Mouse (Mus musculus) limb, embryonic 13.5 days (tissue): Measurements from ENCODE around the gene Ptprf. TPM values are rescaled to one million over a fixed set of nuclear protein-coding genes. Genes with fewer than 3 reads are reported as not detected.

Source experiments
- ATAC-seq: fragments of 200-750 bp; cut with Nextera tagmentation; 2 replicates; pipeline ENCODE4 v1.8.0; 2017; ENCODE audit warnings: low read depth, moderate number of reproducible peaks, moderate TSS enrichment; ENCODE audit not compliant: low FRiP score
- H3K27ac ChIP-seq: fragments of 300-500 bp; sonication (generic); 2 replicates; pipeline ENCODE4 v1.5.1; 2015; ENCODE audit warnings: inconsistent platforms, mild to moderate bottlenecking, moderate library complexity
- H3K27me3 ChIP-seq: fragments of 300-500 bp; sonication (generic); 2 replicates; pipeline ENCODE4 v1.6.1; 2015; ENCODE audit warnings: mild to moderate bottlenecking, inconsistent platforms
- H3K36me3 ChIP-seq: fragments of 300-500 bp; sonication (generic); 2 replicates; pipeline ENCODE4 v1.6.1; 2015; ENCODE audit warnings: inconsistent platforms, mild to moderate bottlenecking, moderate library complexity
- H3K4me1 ChIP-seq: fragments of 300-500 bp; sonication (generic); 2 replicates; pipeline ENCODE4 v1.6.1; 2015; ENCODE audit warnings: inconsistent platforms
- H3K4me2 ChIP-seq: fragments of 300-500 bp; sonication (generic); replicated peaks from 2 replicates; pipeline ENCODE4 v1.6.1; 2015; ENCODE audit warnings: inconsistent platforms, mild to moderate bottlenecking, moderate library complexity
- H3K4me3 ChIP-seq: fragments of 300-500 bp; sonication (generic); 2 replicates; pipeline ENCODE4 v1.5.1; 2015; ENCODE audit warnings: moderate library complexity, mild to moderate bottlenecking, inconsistent platforms
- H3K9ac ChIP-seq: fragments of 300-500 bp; sonication (generic); 2 replicates; pipeline ENCODE4 v1.6.1; 2015; ENCODE audit warnings: mild to moderate bottlenecking, inconsistent platforms
- H3K9me3 ChIP-seq: fragments of 300-500 bp; sonication (generic); 2 replicates; pipeline ENCODE4 v1.6.1; 2016; ENCODE audit warnings: inconsistent platforms
- WGBS: fragments of 180-500 bp; shearing (Covaris S2); methylation state at CpG from one replicate; pipeline ENCODE4 v1.1.7; 2015; 5-methylcytosine and 5-hydroxymethylcytosine counted together
- polyA plus RNA-seq: library from polyadenylated mRNA; unstranded; fragments of >200 nt; fragmentation: Nextera tagmentation; extraction: Ambion mirVana; gene quantifications from 2 replicates; pipeline ENCODE4 v1.2.1, GENCODE M21; 2015

Ptprf gene
- polyA plus RNA-seq, 1 experiment from 2014 or later, result 58.1 TPM

DNA sequence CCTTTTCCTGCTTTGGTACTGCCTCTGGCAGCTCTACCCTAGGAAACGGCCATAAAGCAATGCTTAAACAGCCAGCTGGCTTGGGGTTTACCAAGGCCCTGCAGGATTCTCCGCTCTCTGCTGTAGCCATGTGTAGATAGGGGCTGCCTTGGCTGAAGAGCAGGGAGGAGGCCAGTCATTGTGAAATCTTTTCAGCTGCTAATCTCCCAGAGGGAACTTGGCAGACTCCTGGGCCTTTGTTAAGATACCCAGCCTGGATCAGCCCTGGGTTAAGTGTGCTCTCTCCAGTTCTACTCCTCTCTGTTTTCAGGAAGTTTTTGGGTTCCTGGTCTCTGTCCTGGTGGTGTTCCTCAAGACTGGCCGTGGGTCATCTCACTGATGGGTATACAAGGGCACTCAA, 43.9 kb downstream of the Ptprf start:
- Histone ChIP-seq H3K4me1 (peaks cover 15% of the 10 kb centered on the region), H3K27me3 (no peaks in the 10 kb centered on the region), H3K4me3 (no peak overlapping the region), H3K9me3 (no peaks in the 10 kb centered on the region), H3K36me3 (peaks cover 88% of the 10 kb centered on the region), H3K4me2 (no peak overlapping the region), H3K9ac (no peak overlapping the region), H3K27ac (no peak overlapping the region)
- WGBS, result 90% methylated on average over 3 of the region's 3 CpGs
- ATAC-seq, result no peak

DNA sequence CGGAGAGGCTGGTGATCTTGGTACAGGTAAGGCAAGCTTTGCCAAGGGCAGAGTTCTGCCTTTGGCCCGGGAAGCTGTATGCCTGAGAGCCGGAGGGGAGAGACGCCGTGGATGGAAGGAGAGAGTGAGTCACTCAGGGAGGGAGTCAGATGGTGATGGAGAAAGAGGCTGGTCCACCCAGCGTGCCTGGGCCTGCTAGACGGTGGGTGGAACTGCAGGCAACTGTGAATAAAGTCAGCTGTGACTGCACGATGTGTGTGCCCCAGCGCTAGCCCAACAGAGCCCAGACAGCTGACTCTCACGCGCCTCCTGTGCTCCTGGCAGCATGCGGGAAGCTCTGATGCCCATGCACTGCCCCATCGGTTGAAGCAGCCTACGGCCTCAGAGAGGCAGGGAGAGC, 45.4 kb downstream of the Ptprf start:
- peaks cover 88% of the 10 kb centered on the region for H3K36me3 ChIP-seq
- 84% methylated on average over 14 of the region's 14 CpGs for WGBS

GRCm38 (mm10) chr4:118243791-118244190, 47.4 kb downstream of the Ptprf start:
- H3K4me3 ChIP-seq, result no peak overlapping the region
- 54% methylated on average over 7 of the region's 7 CpGs for WGBS
- H3K27ac ChIP-seq, result peak overlapping the region; percentile 3; the same call in 1 of the 2 replicates
- peaks cover 74% of the 10 kb centered on the region for H3K36me3 ChIP-seq
- H3K9me3 ChIP-seq, result no peaks in the 10 kb centered on the region
- no peaks in the 10 kb centered on the region for H3K27me3 ChIP-seq
- H3K9ac ChIP-seq, result no peak overlapping the region
- no peak; the same call in 1 of the 2 replicates for ATAC-seq
- H3K4me2 ChIP-seq, result no peak overlapping the region
- H3K4me1 ChIP-seq, result peaks cover 15% of the 10 kb centered on the region

More for the DNA sequence above, 45.4 kb downstream of the Ptprf start:
- no peaks in the 10 kb centered on the region for H3K27me3 ChIP-seq
- H3K27ac ChIP-seq, result no peak overlapping the region
- H3K9ac ChIP-seq, result no peak overlapping the region
- no peak overlapping the region for H3K4me2 ChIP-seq
- no peaks in the 10 kb centered on the region for H3K9me3 ChIP-seq
- H3K4me1 ChIP-seq, result peaks cover 15% of the 10 kb centered on the region
- H3K4me3 ChIP-seq, result no peak overlapping the region
- no peak for ATAC-seq

DNA sequence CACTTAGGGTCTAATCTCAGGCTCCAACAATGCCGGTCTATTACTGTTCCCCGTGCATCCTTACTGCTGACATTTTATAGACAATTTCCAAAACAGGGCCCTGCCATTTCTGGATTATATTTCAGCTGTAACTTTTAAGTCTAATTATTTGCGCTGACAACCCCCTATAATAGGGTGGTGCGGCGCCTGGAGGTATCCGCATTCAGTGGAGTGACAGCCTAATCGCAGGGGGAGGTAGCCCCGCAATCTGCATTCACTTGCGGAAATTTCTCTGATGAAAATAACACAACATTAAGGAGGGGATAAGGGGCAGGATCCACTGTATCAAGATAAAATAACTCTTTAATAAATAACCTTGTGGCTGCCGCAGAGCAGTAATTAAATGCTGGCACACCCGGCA, 47.9 kb downstream of the Ptprf start:
- Histone ChIP-seq H3K27ac (peak overlapping the region; percentile 44; the same call in 1 of the 2 replicates), H3K9ac (no peak overlapping the region; the same call in 1 of the 2 replicates), H3K27me3 (no peaks in the 10 kb centered on the region), H3K4me2 (no peak overlapping the region), H3K4me3 (no peak overlapping the region), H3K4me1 (peaks cover 15% of the 10 kb centered on the region), H3K9me3 (no peaks in the 10 kb centered on the region), H3K36me3 (peaks cover 74% of the 10 kb centered on the region)
- no peak for ATAC-seq
- WGBS, result 67% methylated on average over 11 of the region's 11 CpGs

DNA sequence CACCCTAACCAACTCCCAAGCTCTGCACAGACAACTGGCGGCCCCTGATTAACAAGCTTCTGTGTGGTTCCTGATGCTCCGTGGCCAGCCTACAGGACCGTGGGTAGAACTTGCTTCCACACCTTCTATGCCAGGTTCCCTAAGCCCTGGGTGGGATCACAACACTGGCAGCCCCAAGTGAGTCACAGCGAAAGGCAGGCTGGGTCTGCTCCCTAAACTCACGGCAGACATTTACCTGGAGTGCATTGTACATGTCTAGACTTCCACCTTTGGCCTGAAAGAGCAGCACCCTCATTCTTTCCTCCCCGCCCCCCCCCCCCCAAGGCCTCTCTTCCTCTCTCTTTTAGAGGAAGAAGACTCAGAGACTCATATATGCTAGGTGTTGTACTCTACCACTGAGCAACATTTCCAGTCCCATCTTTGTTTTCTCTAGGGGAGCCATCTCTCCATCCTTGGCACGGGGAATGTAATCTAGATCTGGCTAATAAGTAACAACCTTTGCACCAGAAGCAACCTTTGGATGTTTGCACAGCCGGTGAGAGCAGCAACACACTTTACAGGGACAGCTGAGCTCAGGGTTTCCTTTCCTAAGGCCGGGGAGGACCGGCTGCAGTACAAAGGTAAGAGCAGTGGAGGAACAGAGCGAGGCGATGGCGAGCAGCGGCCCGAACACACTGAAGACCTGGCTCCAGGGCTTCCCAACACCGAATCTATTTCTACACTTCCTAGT, 51.1 kb downstream of the Ptprf start:
- 88% methylated on average over 16 of the region's 16 CpGs for WGBS
- Histone ChIP-seq H3K27me3 (no peaks in the 10 kb centered on the region), H3K9me3 (no peaks in the 10 kb centered on the region), H3K36me3 (peaks cover 74% of the 10 kb centered on the region), H3K4me3 (no peak overlapping the region), H3K27ac (no peak overlapping the region), H3K4me1 (peaks cover 15% of the 10 kb centered on the region), H3K4me2 (no peak overlapping the region), H3K9ac (no peak overlapping the region)
- ATAC-seq, result no peak

DNA sequence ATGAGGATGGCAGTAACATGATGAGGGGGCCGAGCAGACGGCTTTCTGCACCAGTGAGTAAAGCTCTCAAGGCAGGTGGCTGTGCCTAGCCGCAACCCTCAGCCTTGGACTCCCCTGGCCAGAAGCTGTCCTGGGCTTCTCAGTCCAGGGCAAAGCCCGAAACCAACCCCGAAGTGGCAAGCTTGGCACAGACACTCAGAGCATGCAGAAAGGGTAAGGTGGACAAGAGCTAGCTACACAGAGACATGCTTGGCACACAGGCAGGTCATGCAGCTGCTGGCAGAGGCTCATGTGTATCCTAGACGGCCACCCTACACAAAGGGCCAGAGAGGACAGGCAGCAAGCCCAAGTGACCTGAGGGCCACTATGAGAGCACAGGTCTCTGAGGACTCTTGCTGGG, 52.5 kb downstream of the Ptprf start:
- no peak for ATAC-seq
- H3K27ac ChIP-seq, result no peak overlapping the region
- peaks cover 76% of the 10 kb centered on the region for H3K36me3 ChIP-seq
- 93% methylated on average over 6 of the region's 6 CpGs for WGBS
- no peak overlapping the region for H3K4me3 ChIP-seq
- H3K9ac ChIP-seq, result no peak overlapping the region
- H3K27me3 ChIP-seq, result no peaks in the 10 kb centered on the region
- H3K4me1 ChIP-seq, result peaks cover 6% of the 10 kb centered on the region; the same call in 1 of the 2 replicates
- H3K4me2 ChIP-seq, result no peak overlapping the region
- no peaks in the 10 kb centered on the region for H3K9me3 ChIP-seq

DNA sequence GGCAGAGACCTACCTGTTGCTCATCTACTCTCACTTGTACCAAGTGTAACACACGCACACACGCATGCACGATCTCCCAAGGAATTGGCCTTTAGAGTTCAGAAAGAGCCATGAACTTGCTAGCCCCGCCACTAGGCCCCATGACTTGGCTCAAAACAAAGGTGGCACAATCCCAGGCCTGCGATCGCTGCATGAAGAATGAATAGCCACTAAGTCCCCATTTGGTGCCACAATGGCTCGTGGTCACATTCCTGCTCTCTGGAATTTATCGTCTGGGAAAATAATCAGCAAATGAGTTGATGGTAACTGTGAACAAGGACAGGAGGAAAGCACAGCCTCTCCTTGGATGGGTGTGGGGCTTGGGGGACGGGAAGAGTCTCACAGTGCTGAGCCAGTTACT, 54.3 kb downstream of the Ptprf start:
- H3K9ac ChIP-seq, result no peak overlapping the region
- ATAC-seq, result no peak
- H3K4me1 ChIP-seq, result no peaks in the 10 kb centered on the region
- H3K27me3 ChIP-seq, result no peaks in the 10 kb centered on the region
- H3K4me2 ChIP-seq, result no peak overlapping the region
- 87% methylated on average over 9 of the region's 9 CpGs for WGBS
- no peak overlapping the region for H3K4me3 ChIP-seq
- H3K27ac ChIP-seq, result no peak overlapping the region
- H3K36me3 ChIP-seq, result peaks cover 85% of the 10 kb centered on the region
- H3K9me3 ChIP-seq, result no peaks in the 10 kb centered on the region

GRCm38 (mm10) chr4:118234711-118235388, 56.4 kb downstream of the Ptprf start:
- Histone ChIP-seq H3K27me3 (no peaks in the 10 kb centered on the region), H3K27ac (no peak overlapping the region), H3K4me2 (no peak overlapping the region), H3K4me3 (no peak overlapping the region), H3K4me1 (no peaks in the 10 kb centered on the region), H3K9ac (no peak overlapping the region), H3K9me3 (no peaks in the 10 kb centered on the region), H3K36me3 (peaks cover 91% of the 10 kb centered on the region)
- ATAC-seq, result no peak
- WGBS, result 70% methylated on average over 11 of the region's 11 CpGs

DNA sequence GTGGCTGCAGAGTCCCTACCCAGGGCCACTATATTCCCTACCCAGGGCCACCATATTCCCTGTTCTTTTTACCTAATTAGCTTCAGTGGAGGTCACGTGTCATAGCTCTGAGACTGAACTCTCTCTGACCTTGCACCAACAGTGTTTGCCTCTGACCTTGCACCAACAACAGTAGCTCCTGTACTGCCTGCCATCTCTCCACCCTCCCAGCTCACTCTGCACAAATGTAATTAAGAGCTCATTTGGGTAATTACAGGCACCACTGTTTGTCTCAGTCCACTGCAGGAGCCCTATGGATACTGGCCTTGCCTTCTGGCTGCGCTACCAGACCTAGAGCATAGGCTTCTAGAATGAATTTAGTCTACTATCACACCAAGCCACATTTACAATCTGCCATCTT, 57.3 kb downstream of the Ptprf start:
- Histone ChIP-seq H3K4me2 (no peak overlapping the region), H3K27me3 (no peaks in the 10 kb centered on the region), H3K9me3 (no peaks in the 10 kb centered on the region), H3K9ac (no peak overlapping the region), H3K4me3 (no peak overlapping the region), H3K36me3 (peaks cover 100% of the 10 kb centered on the region), H3K27ac (no peak overlapping the region), H3K4me1 (no peaks in the 10 kb centered on the region)
- no peak for ATAC-seq
- 81% methylated on average over 2 of the region's 2 CpGs for WGBS

DNA sequence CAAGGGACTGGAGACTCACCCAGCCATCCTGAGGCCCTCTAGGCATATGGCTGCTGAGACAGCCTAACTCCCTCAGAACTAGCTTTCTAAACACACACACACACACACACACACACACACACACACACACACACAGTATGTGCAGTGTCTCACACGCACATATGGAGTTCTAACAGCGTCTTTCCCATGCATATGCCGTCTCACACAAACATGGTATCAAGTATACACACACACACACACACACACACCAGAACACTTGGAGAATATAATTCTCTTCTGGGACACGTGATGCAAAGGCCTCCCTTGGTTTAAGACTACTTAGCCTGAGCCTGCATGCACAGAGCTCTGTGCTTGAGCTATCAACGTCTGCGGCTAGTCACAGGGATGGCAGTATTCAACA, 59.3 kb downstream of the Ptprf start:
- Histone ChIP-seq H3K27me3 (no peaks in the 10 kb centered on the region), H3K4me3 (no peak overlapping the region), H3K36me3 (peaks cover 100% of the 10 kb centered on the region), H3K27ac (no peak overlapping the region), H3K4me2 (no peak overlapping the region), H3K9me3 (no peaks in the 10 kb centered on the region), H3K9ac (no peak overlapping the region), H3K4me1 (no peaks in the 10 kb centered on the region)
- WGBS, result 84% methylated on average over 6 of the region's 6 CpGs
- ATAC-seq, result no peak

DNA sequence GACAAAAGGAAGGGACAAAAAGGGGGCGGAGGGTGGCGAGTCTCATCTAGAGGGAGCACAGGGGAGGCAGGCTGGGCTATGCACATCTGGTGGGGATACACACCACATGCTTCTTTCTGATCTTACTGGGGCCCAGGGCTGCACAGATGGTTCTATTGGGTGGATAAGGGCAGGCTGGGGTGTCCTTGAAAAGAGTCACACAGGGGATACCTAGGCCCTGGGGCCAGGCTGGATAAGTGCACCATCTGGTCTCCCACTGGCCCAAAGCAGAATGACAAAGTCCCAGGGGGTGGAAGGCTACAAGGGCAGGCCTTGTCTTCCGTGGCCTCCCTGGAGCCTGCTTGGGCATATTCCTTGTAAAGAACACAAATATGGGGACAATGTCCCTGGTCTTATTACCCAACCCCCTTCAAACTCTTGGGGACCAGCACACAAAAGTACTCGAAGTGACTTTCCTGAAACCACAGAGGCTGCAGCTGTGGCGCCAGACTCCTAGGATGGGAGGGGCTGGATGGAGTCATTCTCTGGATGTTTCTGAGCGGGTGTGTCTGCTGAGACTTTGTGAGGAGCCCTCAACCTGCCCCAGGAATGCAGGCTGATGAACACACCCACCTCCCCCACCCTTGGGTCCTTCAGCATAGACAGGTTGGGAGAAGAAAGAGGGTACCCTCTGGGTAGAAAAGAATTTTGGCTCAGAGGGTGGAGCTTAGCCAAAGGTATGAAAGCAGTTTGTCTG, 62.0 kb downstream of the Ptprf start:
- Histone ChIP-seq H3K27me3 (no peaks in the 10 kb centered on the region), H3K9me3 (no peaks in the 10 kb centered on the region), H3K4me3 (no peak overlapping the region), H3K9ac (no peak overlapping the region), H3K4me2 (no peak overlapping the region), H3K36me3 (peaks cover 100% of the 10 kb centered on the region), H3K27ac (no peak overlapping the region; the same call in 1 of the 2 replicates), H3K4me1 (no peaks in the 10 kb centered on the region)
- WGBS, result 74% methylated on average over 6 of the region's 6 CpGs
- peak; percentile 29; the same call in 1 of the 2 replicates for ATAC-seq

DNA sequence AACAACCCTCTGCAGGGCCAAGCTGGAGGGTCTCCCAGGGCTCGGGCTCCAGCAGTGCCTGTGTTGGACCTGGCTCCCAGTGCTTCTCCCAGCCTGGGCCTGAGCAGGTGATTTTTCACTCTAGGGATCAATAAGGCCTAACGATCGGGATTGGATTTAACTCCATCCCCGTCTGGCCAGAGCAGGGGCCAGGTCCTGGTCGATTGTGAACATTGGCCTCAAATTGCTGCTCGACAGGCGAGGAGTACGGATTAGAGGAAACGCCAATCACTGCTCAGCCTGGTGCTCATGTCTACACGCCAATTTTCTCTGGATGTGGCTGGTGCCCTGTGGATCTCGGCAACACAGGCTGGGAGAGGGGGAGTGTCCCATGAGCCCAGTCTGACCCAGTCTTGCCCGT, 63.8 kb downstream of the Ptprf start:
- 81% methylated on average over 12 of the region's 12 CpGs for WGBS
- no peak overlapping the region for H3K27ac ChIP-seq
- H3K4me2 ChIP-seq, result no peak overlapping the region
- H3K36me3 ChIP-seq, result peaks cover 100% of the 10 kb centered on the region
- no peaks in the 10 kb centered on the region for H3K4me1 ChIP-seq
- H3K9me3 ChIP-seq, result no peaks in the 10 kb centered on the region
- no peaks in the 10 kb centered on the region for H3K27me3 ChIP-seq
- no peak overlapping the region for H3K9ac ChIP-seq
- no peak for ATAC-seq
- no peak overlapping the region for H3K4me3 ChIP-seq
